Mouse (Mus musculus) kidney, embryonic 15.5 days (tissue): ENCODE results near the gene Ankfn1. TPM values are rescaled to one million over a fixed set of nuclear protein-coding genes. Genes with fewer than 3 reads are reported as not detected.

Source experiments
- ATAC-seq: fragments of 200-750 bp; cut with Nextera tagmentation; replicated peaks from 2 replicates; pipeline ENCODE4 v1.8.0; 2017; ENCODE audit warnings: moderate TSS enrichment; ENCODE audit not compliant: low FRiP score
- H3K27ac ChIP-seq: fragments of 300-500 bp; sonication (generic); 2 replicates; pipeline ENCODE4 v1.5.1; 2015; ENCODE audit warnings: mild to moderate bottlenecking, inconsistent platforms
- H3K27me3 ChIP-seq: fragments of 300-500 bp; sonication (generic); 2 replicates; pipeline ENCODE4 v1.6.1; 2015; ENCODE audit warnings: inconsistent platforms
- H3K36me3 ChIP-seq: fragments of 300-500 bp; sonication (generic); 2 replicates; pipeline ENCODE4 v1.6.1; 2015; ENCODE audit warnings: inconsistent platforms
- H3K4me1 ChIP-seq: fragments of 300-500 bp; sonication (generic); 2 replicates; pipeline ENCODE4 v1.6.1; 2015; ENCODE audit warnings: inconsistent platforms
- H3K4me2 ChIP-seq: fragments of 300-500 bp; sonication (generic); 2 replicates; pipeline ENCODE4 v1.6.1; 2015; ENCODE audit warnings: moderate library complexity, mild to moderate bottlenecking, inconsistent platforms
- H3K4me3 ChIP-seq: fragments of 300-500 bp; sonication (generic); replicated peaks from 2 replicates; pipeline ENCODE4 v1.5.1; 2015; ENCODE audit warnings: mild to moderate bottlenecking, inconsistent platforms
- H3K9ac ChIP-seq: fragments of 300-500 bp; sonication (generic); 2 replicates; pipeline ENCODE4 v1.6.1; 2015; ENCODE audit warnings: mild to moderate bottlenecking, inconsistent platforms
- H3K9me3 ChIP-seq: fragments of 300-500 bp; sonication (generic); replicated peaks from 2 replicates; pipeline ENCODE4 v1.6.1; 2016; ENCODE audit warnings: inconsistent platforms
- WGBS: fragments of 180-500 bp; shearing (Covaris S2); methylation state at CpG from one replicate; pipeline ENCODE4 v1.1.7; 2015; ENCODE audit warnings: mixed read lengths; 5-methylcytosine and 5-hydroxymethylcytosine counted together
- polyA plus RNA-seq: library from polyadenylated mRNA; unstranded; fragments of >200 nt; fragmentation: Nextera tagmentation; extraction: Ambion mirVana; gene quantifications from 2 replicates; pipeline ENCODE4 v1.2.1, GENCODE M21; 2015

Gene Ankfn1
- polyA plus RNA-seq, 1 experiment from 2014 or later, result 0.18 TPM

DNA sequence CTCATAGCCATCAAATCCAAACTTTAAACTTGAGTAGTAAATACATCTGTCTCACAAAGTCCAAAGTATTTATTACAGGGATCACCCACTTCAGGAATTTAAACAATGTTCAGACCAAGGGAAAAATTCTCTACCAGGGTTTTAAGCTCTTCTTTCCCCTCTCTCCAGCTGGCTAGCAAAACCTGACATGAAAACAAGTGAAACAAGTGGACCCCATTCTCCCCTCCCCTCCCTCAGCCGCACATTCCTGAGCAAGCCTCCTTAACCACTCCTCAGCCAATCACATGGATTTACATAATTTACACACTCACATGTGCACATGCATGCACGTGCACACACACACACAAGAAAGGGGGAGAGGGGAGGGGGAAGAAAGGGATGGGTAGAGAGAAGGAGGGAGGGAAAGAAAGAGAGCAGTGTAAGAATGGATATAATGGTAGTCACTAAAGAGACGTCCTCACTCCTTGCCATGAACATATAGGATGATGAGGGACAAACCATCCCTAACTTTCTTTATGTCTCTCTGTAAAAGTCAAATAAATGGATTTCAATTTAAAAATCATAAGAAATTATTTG, 104.9 kb downstream of the Ankfn1 start:
- no peak overlapping the region for H3K4me2 ChIP-seq
- no peaks in the 10 kb centered on the region for H3K36me3 ChIP-seq
- no peaks in the 10 kb centered on the region for H3K27me3 ChIP-seq
- H3K9ac ChIP-seq, result no peak overlapping the region
- H3K27ac ChIP-seq, result no peak overlapping the region
- no peak for ATAC-seq
- WGBS, result 61% methylated on average over 3 of the region's 3 CpGs
- H3K9me3 ChIP-seq, result no peaks in the 10 kb centered on the region
- H3K4me3 ChIP-seq, result no peak overlapping the region
- H3K4me1 ChIP-seq, result 0 out of 2 replicates have a peak, but pooled peaks cover 2% of the 10 kb centered on the region

DNA sequence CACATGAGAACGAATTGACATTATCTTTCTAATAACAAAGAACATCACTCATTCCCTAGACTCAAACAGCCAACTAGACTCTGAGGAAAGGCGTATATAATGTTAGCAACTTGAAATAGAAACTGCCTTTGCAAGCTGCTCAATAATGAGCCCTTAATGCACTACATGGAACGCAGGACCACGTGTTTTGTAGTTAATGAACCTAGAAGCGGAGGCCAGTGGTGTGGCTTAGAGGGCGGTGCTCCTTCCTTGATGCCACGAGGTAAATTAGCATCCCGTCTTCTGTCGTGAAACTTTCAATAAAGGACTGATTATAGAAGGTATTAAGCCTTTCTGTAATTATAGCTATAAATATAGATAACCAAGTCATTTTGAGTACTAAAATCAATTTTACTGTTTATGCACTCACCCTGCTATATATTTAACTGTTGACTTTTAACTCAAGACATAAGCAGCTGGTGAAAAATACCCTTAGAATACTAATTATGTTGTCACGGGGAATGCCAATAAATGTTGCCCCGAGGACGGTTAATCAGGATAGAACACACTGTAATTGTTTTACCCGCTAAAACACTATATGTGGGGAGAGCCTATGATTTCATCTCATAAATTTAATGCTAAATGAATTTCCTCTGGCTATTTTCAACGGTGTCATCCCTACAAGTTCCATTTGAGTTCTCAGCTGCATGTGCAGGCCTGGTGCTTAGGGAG, 112.1 kb downstream of the Ankfn1 start:
- no peak for ATAC-seq
- Histone ChIP-seq H3K9me3 (no peaks in the 10 kb centered on the region), H3K9ac (no peak overlapping the region), H3K4me3 (no peak overlapping the region), H3K4me1 (no peaks in the 10 kb centered on the region), H3K4me2 (no peak overlapping the region), H3K27me3 (no peaks in the 10 kb centered on the region), H3K27ac (no peak overlapping the region), H3K36me3 (no peaks in the 10 kb centered on the region)
- 59% methylated on average over 14 of the region's 14 CpGs for WGBS

DNA sequence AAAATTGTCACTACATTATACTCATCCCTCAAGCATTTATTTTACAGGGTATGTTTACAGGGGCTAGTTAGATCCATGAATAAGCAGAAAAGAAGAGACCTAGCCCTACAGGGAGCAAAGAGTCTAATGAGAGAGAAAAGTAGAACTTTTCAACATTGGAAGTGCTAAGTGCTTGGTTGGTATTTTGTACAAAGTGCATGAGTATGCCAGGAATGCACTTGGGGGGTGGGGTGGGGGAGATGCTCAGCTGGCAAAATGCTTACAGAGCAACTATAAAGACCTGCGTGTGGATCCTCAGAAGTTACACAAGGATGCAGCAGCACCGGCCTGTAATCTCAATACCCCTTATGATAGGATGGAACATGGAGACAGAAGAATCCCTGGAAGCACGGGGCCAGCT, 118.4 kb downstream of the Ankfn1 start:
- H3K27ac ChIP-seq, result no peak overlapping the region
- H3K9me3 ChIP-seq, result no peaks in the 10 kb centered on the region
- H3K27me3 ChIP-seq, result no peaks in the 10 kb centered on the region
- no peaks in the 10 kb centered on the region for H3K36me3 ChIP-seq
- ATAC-seq, result no peak
- WGBS, result 85% methylated on average over 3 of the region's 3 CpGs
- H3K9ac ChIP-seq, result no peak overlapping the region
- no peaks in the 10 kb centered on the region for H3K4me1 ChIP-seq
- no peak overlapping the region for H3K4me2 ChIP-seq
- H3K4me3 ChIP-seq, result no peak overlapping the region

DNA sequence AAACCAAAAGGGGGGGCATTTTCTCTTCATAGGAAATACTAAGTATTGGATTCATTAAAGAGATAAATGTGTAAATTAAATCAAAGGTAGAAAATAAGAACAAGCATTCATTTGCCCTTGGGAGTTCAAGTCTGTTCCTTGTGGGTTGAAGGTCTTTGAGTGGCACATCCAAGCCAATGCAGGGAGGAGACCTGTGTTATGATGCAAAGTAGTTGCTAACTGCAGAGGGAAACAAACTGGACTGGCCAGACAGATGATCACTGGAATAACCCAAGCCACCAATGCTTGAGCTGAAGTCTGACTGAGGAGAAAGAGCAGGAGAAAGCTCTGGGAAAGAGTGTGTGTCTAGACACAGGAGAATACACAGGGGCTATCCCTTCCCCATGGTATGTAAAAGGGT, 120.9 kb downstream of the Ankfn1 start:
- Histone ChIP-seq H3K4me2 (no peak overlapping the region), H3K9me3 (no peaks in the 10 kb centered on the region), H3K4me3 (no peak overlapping the region), H3K9ac (no peak overlapping the region), H3K27ac (no peak overlapping the region), H3K36me3 (no peaks in the 10 kb centered on the region), H3K4me1 (no peaks in the 10 kb centered on the region), H3K27me3 (no peaks in the 10 kb centered on the region)
- no peak for ATAC-seq

DNA sequence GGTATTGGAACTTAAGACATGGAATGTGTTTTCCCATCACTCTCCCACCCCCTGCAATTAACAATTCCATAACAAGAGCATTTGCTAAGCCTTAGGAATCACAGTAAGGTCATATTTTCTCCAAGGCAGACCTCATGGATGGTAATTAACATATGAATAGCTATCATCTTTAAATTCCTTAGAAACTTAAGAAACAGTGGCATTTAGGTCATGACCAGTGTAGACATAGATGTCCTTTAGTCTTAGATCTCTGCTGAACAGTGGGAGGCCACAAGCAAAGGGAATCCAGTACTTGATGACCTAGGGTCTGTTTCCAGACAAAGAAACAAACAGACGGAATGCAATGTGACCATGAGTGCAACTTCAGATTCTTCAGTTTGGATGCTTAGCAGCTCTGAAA, 141.7 kb downstream of the Ankfn1 start:
- no peaks in the 10 kb centered on the region for H3K27me3 ChIP-seq
- no peak overlapping the region for H3K4me2 ChIP-seq
- no peak for ATAC-seq
- no peaks in the 10 kb centered on the region for H3K9me3 ChIP-seq
- no peak overlapping the region for H3K4me3 ChIP-seq
- no peak overlapping the region for H3K27ac ChIP-seq
- no peaks in the 10 kb centered on the region for H3K4me1 ChIP-seq
- no peaks in the 10 kb centered on the region for H3K36me3 ChIP-seq
- WGBS, result 85% methylated on average over 1 of the region's 1 CpGs
- H3K9ac ChIP-seq, result no peak overlapping the region

DNA sequence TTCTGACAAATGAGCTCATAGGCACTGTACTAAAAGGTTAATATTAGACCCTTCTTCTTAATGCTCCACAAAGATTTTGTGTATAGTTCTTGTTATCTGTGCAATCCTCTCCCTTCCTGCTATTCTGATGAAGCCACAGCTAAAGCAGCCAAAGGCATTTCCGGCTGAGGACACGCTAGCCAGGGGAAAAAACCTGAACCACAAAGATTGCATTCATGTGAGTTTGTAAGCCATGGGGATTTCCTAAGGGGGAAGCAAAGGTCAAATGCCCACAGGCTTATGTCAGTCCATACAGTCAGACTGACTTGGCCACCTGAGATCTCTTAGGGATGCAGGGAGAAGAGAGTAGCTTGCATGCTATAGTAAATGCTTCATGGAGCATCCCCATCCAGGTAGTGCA, 146.1 kb downstream of the Ankfn1 start:
- Histone ChIP-seq H3K9me3 (no peaks in the 10 kb centered on the region), H3K4me1 (no peaks in the 10 kb centered on the region), H3K36me3 (no peaks in the 10 kb centered on the region), H3K9ac (no peak overlapping the region), H3K27me3 (no peaks in the 10 kb centered on the region), H3K4me2 (no peak overlapping the region), H3K27ac (no peak overlapping the region), H3K4me3 (no peak overlapping the region)
- WGBS, result 76% methylated on average over 2 of the region's 2 CpGs
- no peak for ATAC-seq

DNA sequence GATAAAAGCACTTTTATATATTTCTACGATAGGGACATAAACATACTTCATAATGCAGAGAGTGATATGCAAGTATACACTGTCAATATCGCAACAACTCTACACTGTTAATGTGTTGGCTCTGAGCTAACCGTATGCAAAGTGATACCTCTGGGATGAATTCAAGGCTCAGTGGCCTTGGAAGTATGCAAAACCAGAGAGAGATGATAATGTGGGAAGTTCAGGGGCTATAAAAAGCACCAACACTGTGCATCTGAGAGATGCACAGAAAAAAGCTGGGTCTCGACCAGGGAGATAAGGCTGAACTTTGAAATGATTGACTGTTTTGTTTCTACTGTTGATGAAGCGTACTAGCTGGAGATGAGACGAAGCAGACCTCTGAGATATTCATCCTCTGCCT, 148.9 kb downstream of the Ankfn1 start:
- no peaks in the 10 kb centered on the region for H3K9me3 ChIP-seq
- H3K9ac ChIP-seq, result no peak overlapping the region
- no peaks in the 10 kb centered on the region for H3K27me3 ChIP-seq
- no peak overlapping the region for H3K27ac ChIP-seq
- 76% methylated on average over 6 of the region's 6 CpGs for WGBS
- H3K4me2 ChIP-seq, result no peak overlapping the region
- no peak overlapping the region for H3K4me3 ChIP-seq
- no peaks in the 10 kb centered on the region for H3K36me3 ChIP-seq
- no peaks in the 10 kb centered on the region for H3K4me1 ChIP-seq
- no peak for ATAC-seq

DNA sequence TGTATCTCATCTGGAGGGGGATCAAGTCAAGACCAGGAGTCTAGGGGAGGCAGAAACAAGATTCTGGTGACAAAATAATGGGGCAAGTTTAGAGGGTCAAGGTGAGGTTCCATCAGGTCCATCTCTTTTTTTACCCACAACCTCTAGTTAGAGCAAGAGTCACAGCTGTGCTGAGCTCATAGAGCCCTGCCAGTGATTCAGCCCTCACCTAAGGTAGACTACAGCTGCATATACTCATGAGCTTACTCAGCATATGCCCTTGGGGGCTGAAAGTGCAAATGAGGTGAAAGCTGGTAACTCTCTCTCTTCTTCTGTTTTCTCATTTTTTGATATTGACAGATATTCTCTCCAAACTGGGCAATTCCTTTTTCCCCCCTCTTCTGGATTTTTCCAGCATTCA, 150.2 kb downstream of the Ankfn1 start:
- no peak overlapping the region for H3K27ac ChIP-seq
- no peak for ATAC-seq

DNA sequence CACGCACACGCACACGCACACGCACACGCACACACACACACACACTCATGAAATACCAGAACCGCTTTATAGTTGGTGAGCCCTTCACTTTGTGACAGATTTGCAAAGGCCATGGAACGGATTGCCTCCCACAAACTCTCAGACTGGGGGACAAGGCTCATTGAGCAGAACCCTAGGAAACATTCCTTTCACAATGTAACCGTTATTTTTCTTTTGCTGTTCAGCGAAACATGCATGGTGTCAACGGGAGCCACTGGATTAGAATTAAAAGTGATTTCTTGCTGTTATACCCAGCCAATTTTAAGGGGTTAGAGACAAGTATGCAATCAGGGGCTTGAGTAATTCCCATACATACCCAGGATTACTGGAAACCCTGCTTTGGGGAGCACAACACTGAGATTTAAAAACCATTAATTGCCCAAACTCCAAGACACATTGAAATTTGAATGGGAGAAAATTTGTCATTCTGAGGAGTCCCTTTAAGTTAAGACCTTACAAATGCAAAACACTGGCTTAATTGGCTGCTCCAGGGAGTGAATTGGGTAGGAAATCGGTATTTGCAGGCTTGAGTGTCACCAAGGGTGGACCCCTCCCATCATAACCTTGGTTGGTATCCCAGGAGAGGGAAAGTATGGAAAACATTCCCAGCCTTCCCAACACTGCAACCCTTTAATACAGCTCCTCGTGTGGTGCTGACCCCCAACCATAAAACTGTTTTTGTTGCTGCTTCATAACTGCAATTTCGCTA, 153.6 kb downstream of the Ankfn1 start:
- Histone ChIP-seq H3K4me1 (no peaks in the 10 kb centered on the region), H3K4me2 (no peak overlapping the region), H3K27ac (no peak overlapping the region), H3K9me3 (no peaks in the 10 kb centered on the region), H3K36me3 (no peaks in the 10 kb centered on the region), H3K4me3 (no peak overlapping the region), H3K27me3 (no peaks in the 10 kb centered on the region), H3K9ac (no peak overlapping the region)
- ATAC-seq, result no peak
- WGBS, result 70% methylated on average over 13 of the region's 13 CpGs

More for the DNA sequence above, 150.2 kb downstream of the Ankfn1 start:
- Histone ChIP-seq H3K9me3 (no peaks in the 10 kb centered on the region), H3K4me3 (no peak overlapping the region), H3K36me3 (no peaks in the 10 kb centered on the region), H3K9ac (no peak overlapping the region), H3K27me3 (no peaks in the 10 kb centered on the region), H3K4me2 (no peak overlapping the region), H3K4me1 (no peaks in the 10 kb centered on the region)

DNA sequence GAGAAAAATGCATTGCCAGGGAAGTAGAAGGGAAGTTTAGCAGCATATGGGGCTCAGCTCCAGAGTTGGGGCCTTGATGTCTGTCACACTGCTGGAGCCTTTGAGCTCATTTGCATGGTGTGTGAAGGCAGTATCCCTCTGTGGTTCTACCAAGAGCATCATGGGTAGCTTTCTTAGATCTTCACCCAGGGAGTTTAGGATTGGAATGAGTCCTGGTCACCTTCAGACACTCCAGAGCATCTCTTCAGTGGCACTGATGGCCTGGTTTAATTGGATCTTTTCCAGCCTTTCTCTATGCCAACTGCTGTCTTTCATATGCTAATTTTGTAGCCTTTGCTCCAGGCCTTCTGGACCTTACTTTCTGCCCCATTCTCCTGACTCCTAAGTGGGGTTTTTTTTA, 157.5 kb downstream of the Ankfn1 start:
- Histone ChIP-seq H3K36me3 (no peaks in the 10 kb centered on the region), H3K4me1 (no peaks in the 10 kb centered on the region), H3K4me3 (no peak overlapping the region), H3K4me2 (no peak overlapping the region), H3K27me3 (no peaks in the 10 kb centered on the region), H3K27ac (no peak overlapping the region), H3K9me3 (no peaks in the 10 kb centered on the region), H3K9ac (no peak overlapping the region)
- ATAC-seq, result no peak

DNA sequence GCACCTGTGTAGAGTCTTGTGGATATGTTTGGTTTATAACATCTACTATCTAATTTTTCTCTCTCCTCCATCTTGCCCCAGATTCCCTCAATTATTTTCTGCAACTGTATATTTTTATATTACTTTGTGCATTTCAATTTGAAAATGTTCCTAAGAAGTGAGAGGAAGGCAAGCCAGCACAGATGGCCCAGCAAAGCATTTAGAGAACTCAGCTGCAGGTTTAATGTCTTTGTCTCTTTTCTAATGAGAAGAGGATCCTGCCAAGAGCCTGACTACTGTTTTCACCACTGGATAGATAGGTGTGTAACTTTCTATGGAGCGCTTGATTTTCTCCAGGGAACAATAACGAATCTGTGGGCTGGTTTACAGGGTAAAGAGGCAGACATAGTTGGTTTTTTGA, 161.6 kb downstream of the Ankfn1 start:
- no peaks in the 10 kb centered on the region for H3K4me1 ChIP-seq
- 85% methylated on average over 2 of the region's 2 CpGs for WGBS
- ATAC-seq, result no peak
- H3K9me3 ChIP-seq, result no peaks in the 10 kb centered on the region
- no peaks in the 10 kb centered on the region for H3K27me3 ChIP-seq
- no peak overlapping the region for H3K4me2 ChIP-seq
- no peak overlapping the region for H3K9ac ChIP-seq
- no peak overlapping the region for H3K27ac ChIP-seq
- H3K36me3 ChIP-seq, result no peaks in the 10 kb centered on the region
- H3K4me3 ChIP-seq, result no peak overlapping the region

DNA sequence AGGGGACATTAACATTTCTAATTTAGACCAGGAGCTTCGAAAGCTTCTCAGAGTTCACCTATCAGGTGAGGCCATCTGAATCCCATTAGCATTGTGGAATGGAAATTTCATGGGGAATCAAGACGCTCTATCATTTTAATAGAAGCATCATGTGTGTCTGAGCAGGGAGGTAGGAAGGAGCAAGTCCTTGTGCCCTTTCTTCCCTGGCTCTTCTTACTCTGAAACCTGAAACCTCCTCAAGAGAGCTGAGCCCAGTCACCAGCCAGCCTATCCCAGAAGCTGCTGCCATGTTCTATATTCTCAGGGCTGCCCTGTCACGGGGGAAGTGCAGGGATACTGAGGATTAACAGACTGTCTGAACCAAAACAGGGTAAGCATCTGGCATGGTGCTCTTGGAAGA, 165.9 kb downstream of the Ankfn1 start:
- Histone ChIP-seq H3K4me2 (no peak overlapping the region), H3K4me3 (no peak overlapping the region), H3K36me3 (no peaks in the 10 kb centered on the region), H3K27ac (no peak overlapping the region), H3K4me1 (no peaks in the 10 kb centered on the region), H3K27me3 (no peaks in the 10 kb centered on the region), H3K9ac (no peak overlapping the region), H3K9me3 (no peaks in the 10 kb centered on the region)
- WGBS, result 58% methylated on average over 3 of the region's 3 CpGs
- no peak for ATAC-seq
